Mouse (Mus musculus): ENCODE measurements around the gene Cpsf7. TPM values are rescaled to one million over a fixed set of nuclear protein-coding genes. Genes with fewer than 3 reads are reported as not detected.

Cpsf7 gene
- 10 to 100 TPM; 80.9 to 81.7 TPM for total RNA-seq (2021)
- long read RNA-seq, experiment 1, transcript Cpsf7-201 (10 exons, 3,500 nt) = major isoform, 11 of 34 reads
- long read RNA-seq, experiment 1, partial matches to known transcripts = 12 of 34 reads
- long read RNA-seq, experiment 1, other reads (novel, unspliced or antisense) = 11 of 34 reads
- long read RNA-seq, experiment 2, transcript Cpsf7-201 (10 exons, 3,500 nt) = major isoform, 13 of 45 reads
- long read RNA-seq, experiment 2, partial matches to known transcripts = 16 of 45 reads
- long read RNA-seq, experiment 2, other reads (novel, unspliced or antisense) = 16 of 45 reads

DNA sequence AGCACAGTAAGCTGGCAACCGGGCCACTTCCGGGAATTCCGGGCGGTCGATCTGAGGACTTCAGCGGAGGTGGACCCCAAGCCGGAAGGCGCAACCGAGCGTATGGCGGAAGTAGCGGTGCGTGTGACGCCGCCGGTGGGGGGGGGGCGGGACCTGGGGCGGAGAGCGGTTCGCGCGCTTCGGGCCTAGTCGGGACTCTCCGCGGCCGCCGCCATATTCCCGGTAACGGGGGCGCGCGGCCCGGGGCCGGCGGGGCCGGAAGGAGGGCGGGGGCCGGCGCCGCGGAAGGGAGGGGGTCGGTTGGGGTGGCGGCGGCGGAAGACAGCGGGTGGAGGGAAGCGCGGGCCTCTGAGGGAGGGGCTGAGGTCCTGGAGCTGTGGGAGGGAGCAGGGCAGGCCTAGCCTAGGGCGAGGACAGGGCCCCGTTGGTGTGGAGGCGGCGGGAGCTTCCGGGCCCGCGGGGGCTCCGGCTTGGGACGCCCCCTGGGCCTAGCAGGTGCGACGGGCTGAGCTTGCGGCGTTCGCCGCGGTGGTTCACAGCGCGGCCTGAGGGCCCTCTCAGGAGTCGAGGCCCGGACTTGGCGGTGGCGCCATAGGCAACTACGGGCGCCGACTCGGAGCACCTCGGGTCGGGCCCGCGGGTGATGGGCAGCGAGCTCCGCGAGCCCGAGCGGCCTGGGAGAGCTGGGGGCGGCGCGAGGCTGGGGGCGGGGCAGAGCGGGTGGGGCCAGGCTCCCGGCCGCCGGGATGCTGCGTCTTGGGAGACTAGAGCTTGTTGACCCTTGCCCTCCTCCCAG lies at the start of gene Cpsf7:
Gene Cpsf7, plus strand, starts transcription at position 161 of the 796 bp plus-strand sequence.
- TF ChIP-seq CTCF (conservative IDR thresholded peaks at IDR 0.05) = no peak
- peak; percentile 86 to 89 for DNase-seq (ENCODE audit: low spot score in 2 of 2)
- H3K4me3 ChIP-seq = peak within 1 kb of the TSS; percentile 78
- peak within 1 kb of the TSS; percentile 99 for H3K27ac ChIP-seq

DNA sequence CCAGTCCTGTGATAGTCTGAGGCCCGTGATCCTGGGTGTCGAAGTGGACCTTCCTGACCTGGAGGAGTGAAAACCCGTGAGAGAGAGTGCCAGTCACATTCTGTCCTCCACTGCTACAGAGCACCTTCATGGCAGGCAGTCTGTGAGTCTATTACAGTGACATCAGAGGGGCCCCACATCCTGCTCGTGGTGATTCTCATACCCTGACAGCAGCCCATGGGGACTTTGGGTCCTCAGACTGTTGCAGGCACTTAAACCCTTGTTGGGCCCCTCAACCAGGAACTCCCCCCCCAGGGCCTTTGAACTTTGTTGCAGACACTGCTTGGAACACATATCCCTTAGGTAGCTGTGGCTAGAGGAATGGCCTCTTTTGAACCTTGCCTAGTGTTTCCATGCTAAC lies 45.5 kb upstream of the Cpsf7 start:
- no peak for DNase-seq (ENCODE audit: low spot score in 2 of 2)
- no peak overlapping the region for H3K4me3 ChIP-seq
- no peak overlapping the region for H3K27ac ChIP-seq
- TF ChIP-seq CTCF (conservative IDR thresholded peaks at IDR 0.05) = no peak

DNA sequence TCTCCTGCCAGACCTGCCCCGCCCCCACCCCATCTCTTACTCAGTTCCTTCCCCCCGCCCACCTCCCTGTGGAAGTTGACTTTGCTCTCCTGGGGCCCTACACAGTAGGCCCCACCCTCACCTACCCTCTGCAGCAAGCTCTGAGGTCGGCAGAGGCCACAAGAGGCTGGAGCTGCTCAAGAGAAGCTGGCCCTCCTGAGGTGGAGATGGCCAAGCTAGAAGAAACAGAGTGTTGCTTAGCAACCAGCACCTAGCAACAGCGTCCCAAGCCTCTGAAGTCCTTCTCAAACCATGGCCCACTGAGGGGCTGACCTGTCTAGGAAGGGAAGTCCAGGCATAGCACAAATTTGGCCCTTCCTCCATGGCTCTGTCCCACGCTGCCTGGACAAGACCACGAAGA lies 42.4 kb upstream of the Cpsf7 start, which contains the start of gene Ppp1r32:
Gene Ppp1r32, minus strand, starts transcription at position 226 of the 400 bp plus-strand sequence.
- no peak for DNase-seq (ENCODE audit: low spot score in 2 of 2)
- Histone ChIP-seq H3K27ac (no peak within 1 kb of the TSS), H3K4me3 (no peak within 1 kb of the TSS)
- TF ChIP-seq CTCF (conservative IDR thresholded peaks at IDR 0.05) = no peak

DNA sequence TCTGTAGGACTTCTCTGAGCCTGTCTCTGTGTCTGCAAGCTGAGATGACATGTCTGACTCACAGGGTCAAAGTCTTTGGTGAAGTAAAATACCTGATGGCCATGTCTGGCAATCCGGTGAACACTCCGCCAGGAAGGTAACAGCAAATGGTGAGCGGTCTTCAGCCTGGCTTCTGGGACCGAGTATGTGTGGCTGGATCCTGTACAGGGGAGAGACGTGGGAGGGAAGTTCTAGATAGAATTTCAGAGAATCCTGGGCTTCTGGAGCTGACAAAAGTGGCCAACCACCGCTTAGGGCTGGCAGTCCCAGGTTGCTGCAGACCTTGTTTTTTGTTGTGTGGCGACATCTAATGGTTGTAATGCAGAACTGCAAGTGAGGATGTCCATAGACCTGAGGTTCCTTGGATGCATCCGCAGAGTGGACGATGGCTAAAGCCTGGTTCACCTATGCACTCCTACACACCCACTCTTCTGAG lies 38.8 kb upstream of the Cpsf7 start:
- TF ChIP-seq CTCF (conservative IDR thresholded peaks at IDR 0.05) = peak; percentile 93
- Histone ChIP-seq H3K27ac (no peak overlapping the region), H3K4me3 (no peak overlapping the region)
- peak; percentile 55 to 71 for DNase-seq (ENCODE audit: low spot score in 2 of 2)

DNA sequence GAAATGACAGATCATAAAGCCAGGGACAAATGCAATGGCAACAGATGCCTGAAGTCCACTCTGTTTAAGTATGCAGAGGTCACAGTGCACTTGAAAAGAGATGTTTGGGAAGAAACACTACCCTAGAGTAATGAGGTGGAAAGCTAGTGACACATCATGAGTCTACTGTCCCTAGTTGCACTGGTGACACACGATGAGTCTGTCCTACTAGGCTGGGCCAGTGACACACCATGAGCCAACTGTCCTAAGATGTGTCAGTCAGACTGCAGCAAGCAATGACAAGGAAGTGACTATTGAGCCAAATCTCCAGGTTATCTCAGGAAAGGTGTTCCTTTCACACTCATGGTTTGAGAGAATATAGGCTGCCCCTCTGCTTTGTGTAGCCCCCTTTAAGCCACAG lies 29.4 kb upstream of the Cpsf7 start:
- TF ChIP-seq CTCF (conservative IDR thresholded peaks at IDR 0.05) = no peak
- Histone ChIP-seq H3K4me3 (no peak overlapping the region), H3K27ac (no peak overlapping the region)
- no peak for DNase-seq (ENCODE audit: low spot score in 2 of 2)

DNA sequence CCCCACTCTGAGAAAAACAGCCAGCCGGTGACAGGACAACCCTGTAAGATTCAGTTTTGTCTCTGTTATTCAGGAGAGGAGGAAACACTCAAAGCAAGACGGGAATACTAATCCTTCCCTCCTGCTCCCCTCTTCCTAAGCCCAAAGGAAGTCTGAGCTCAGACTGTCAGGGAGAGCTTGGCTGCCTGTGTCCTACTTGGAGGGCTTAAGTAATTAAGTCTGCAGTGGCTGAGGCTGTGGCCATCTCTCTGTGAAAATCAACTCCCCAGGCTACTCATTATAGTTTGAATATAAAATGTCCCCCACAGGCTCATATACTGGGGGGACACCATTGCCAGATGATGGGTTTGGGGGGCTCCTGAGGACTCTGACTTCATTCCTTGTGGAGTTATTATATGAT lies 28.1 kb upstream of the Cpsf7 start:
- no peak overlapping the region for H3K4me3 ChIP-seq
- peak overlapping the region; percentile 51; the same call in 1 of the 2 replicates for H3K27ac ChIP-seq
- DNase-seq (ENCODE audit: low spot score in 2 of 2) = no peak

DNA sequence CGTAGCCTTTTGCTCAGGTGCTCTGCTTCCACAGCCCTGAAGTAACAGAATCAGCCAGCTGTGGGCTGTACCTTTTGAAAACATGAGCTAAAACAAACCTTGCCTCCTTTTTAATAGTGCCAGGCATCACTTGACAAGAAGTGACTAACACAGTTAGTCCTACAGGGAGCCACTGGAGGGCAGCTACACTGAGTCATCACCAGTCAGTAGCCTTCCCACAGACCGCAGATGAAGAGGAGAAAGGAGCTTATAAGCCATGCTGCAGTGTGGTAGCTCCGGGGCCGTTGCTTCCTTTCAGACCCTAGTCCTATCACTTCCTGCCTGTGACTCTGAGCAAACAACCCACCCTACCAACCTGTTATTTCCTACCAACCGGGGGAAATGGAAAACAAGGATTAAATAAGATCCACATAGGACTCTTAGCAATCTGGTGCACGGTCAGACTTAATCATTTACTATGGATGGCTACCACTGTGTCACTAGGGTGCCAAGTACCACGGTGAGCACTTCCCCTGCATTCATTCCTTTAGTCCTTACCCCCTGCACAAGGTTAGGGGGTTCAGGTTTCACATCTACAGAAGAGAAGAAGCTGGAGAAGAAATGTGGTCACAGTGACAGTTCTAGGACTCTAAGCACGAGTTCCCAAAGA lies 27.4 kb upstream of the Cpsf7 start:
- TF ChIP-seq CTCF (conservative IDR thresholded peaks at IDR 0.05) = peak; percentile 23; the same call in 1 of the 2 replicates
- Histone ChIP-seq H3K27ac (peak overlapping the region; percentile 33; the same call in 1 of the 2 replicates), H3K4me3 (no peak overlapping the region)
- DNase-seq (ENCODE audit: low spot score in 2 of 2) = no peak

More for the DNA sequence above, 28.1 kb upstream of the Cpsf7 start:
- TF ChIP-seq CTCF (conservative IDR thresholded peaks at IDR 0.05) = no peak

DNA sequence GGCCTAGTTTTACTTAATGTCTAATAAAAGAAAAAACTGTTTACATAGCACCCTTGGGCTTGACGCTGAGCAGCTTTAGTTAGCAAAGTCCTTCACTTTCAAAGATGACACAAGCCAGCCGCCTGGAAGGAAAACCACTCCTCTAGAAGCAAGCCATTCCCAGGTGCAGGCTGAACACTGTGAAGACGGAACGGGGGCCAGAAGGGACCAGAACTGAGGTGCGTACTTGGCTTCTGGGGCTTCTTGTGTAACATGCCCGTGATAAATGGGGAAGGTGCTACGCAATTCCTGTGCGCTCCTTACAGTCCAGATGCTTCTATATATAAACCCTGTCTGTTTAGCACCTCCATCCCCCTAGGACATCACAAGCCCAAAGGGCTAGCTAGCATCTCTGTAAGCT lies 24.5 kb upstream of the Cpsf7 start:
- TF ChIP-seq CTCF (conservative IDR thresholded peaks at IDR 0.05) = no peak
- no peak overlapping the region for H3K27ac ChIP-seq
- H3K4me3 ChIP-seq = no peak overlapping the region
- DNase-seq (ENCODE audit: low spot score in 2 of 2) = no peak

DNA sequence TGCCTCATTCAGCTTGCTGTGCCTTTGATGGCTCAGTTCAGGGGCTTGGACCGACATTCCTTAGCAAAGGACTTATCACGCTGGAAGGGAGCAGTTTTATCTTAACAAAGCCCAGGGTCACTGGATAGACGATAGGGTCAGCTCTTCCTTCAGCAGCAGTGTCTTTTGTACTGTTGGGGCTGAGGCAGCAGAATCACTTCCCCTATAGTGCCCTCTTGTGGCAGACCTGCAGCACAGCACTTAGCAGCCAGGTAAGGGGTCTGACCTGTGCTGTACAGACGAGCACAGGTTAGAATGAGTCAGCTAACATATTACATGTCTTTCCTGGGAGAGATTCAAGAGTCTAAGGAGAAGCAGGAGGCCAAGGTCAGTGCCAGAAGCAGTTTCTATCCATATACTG lies 22.5 kb upstream of the Cpsf7 start:
- Histone ChIP-seq H3K27ac (no peak overlapping the region), H3K4me3 (no peak overlapping the region)
- DNase-seq (ENCODE audit: low spot score in 2 of 2) = peak in 1 of 2 experiments; percentile 52
- peak; percentile 98 for TF ChIP-seq CTCF (conservative IDR thresholded peaks at IDR 0.05)

DNA sequence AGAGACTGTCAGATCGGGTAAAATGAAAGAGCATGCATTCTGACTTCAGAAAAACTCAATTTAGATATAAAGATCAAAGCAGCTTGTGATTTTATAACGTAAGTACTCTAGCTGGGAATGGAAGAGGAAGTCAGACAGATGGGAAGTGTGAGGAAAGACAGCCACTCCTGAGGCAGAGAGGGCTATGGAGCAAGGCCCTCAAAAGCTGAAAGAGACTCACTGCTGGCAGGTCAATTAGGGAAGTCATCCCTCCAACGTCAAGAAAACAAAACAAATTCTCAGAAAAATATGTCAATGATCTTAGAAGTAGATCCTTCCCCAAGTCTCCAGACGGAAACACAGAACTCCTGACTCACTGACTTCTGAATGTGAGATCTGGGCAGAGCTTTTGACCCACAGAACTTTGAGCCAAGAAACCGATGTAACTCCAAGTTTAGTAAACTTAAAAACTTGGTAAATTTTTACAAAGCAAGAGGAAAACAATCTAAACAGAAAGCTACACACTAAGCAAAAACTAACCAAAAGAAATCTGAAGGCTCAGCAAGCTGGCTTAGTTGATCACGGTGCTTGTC lies 14.2 kb upstream of the Cpsf7 start:
- DNase-seq (ENCODE audit: low spot score in 2 of 2) = no peak
- H3K4me3 ChIP-seq = no peak overlapping the region
- H3K27ac ChIP-seq = peak overlapping the region; percentile 29; the same call in 1 of the 2 replicates
- TF ChIP-seq CTCF (conservative IDR thresholded peaks at IDR 0.05) = no peak

DNA sequence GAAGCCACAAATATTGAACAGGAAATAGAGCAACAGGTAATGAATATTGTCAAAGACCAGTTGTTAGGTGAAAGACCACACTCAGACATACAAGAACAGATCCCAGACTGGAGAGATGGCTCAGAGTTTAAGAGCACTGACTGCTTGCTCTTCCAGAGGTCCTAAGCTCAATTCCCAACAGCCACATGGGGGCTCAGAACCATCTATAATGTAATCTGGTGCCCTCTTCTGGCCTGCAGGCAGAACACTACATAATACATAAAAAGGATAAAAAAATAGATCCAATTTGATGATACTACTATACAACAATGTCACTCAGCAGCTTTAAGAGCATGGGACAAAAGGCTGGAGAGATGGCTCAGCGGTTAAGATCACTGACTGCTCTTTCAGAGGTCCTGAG lies 4.7 kb upstream of the Cpsf7 start:
- no peak for DNase-seq (ENCODE audit: low spot score in 2 of 2)
- H3K27ac ChIP-seq = no peak overlapping the region
- TF ChIP-seq CTCF (conservative IDR thresholded peaks at IDR 0.05) = peak; percentile 79

DNA sequence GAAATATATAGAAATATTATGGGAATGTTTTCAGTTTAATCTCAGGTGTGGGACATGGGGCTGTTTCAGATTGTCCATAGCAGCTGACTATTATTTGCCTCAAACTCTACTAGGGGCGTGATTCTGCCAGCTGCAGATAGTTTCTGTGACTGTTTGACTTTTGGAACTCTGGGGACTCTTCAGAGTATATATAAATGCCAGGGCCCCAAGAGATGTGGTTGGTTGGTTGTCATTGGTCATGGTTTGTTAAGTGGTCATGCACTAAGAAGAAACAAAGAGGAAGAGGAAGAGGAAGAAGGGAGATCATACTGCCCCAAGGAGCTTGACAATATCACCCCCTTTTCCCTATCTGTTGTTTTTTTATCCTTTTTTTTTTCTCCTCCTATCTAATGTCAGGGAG lies 3.1 kb upstream of the Cpsf7 start:
- no peak overlapping the region for H3K27ac ChIP-seq
- TF ChIP-seq CTCF (conservative IDR thresholded peaks at IDR 0.05) = no peak
- no peak overlapping the region for H3K4me3 ChIP-seq
- DNase-seq (ENCODE audit: low spot score in 2 of 2) = no peak

More for the DNA sequence above, 4.7 kb upstream of the Cpsf7 start:
- H3K4me3 ChIP-seq = no peak overlapping the region
